Mouse (Mus musculus) midbrain, embryonic 11.5 days (tissue): ENCODE data around the gene 1700074P13Rik. TPM values are rescaled to one million over a fixed set of nuclear protein-coding genes. Genes with fewer than 3 reads are reported as not detected.

ENCODE experiments used
- ATAC-seq: fragments of 200-750 bp; cut with Nextera tagmentation; 2 replicates; pipeline ENCODE4 v1.8.0; 2017; ENCODE audit warnings: moderate TSS enrichment, moderate library complexity; ENCODE audit not compliant: low FRiP score
- DNase-seq: peaks from one replicate; pipeline ENCODE4 v3.0.0; 2015; ENCODE audit warnings: low spot score; ENCODE audit errors: missing footprints
- H3K27ac ChIP-seq: fragments of 300-500 bp; sonication (generic); 2 replicates; pipeline ENCODE4 v1.5.1; 2014; ENCODE audit warnings: low read depth, low read length
- H3K27me3 ChIP-seq: fragments of 300-500 bp; sonication (generic); 2 replicates; pipeline ENCODE4 v1.6.1; 2014; ENCODE audit warnings: mild to moderate bottlenecking, low read length, moderate library complexity, mixed read lengths; ENCODE audit not compliant: control insufficient read depth, insufficient read depth
- H3K36me3 ChIP-seq: fragments of 300-500 bp; sonication (generic); 2 replicates; pipeline ENCODE4 v1.6.1; 2014; ENCODE audit warnings: mild to moderate bottlenecking, low read length, moderate library complexity, mixed read lengths; ENCODE audit not compliant: control insufficient read depth, insufficient read depth
- H3K4me1 ChIP-seq: fragments of 300-500 bp; sonication (generic); 2 replicates; pipeline ENCODE4 v1.6.1; 2014; ENCODE audit warnings: low read length; ENCODE audit not compliant: control insufficient read depth, insufficient read depth
- H3K4me2 ChIP-seq: fragments of 300-500 bp; sonication (generic); 2 replicates; pipeline ENCODE4 v1.6.1; 2014; ENCODE audit warnings: mild to moderate bottlenecking, moderate library complexity
- H3K4me3 ChIP-seq: fragments of 300-500 bp; sonication (generic); 2 replicates; pipeline ENCODE4 v1.5.1; 2014; ENCODE audit warnings: low read depth, low read length
- H3K9ac ChIP-seq: fragments of 300-500 bp; sonication (generic); 2 replicates; pipeline ENCODE4 v1.6.1; 2014; ENCODE audit warnings: low read length
- H3K9me3 ChIP-seq: fragments of 300-500 bp; sonication (generic); 2 replicates; pipeline ENCODE4 v1.6.1; 2016; ENCODE audit warnings: low read length; ENCODE audit not compliant: control insufficient read depth
- WGBS: fragments of 180-500 bp; shearing (Covaris S2); extraction: QIAGEN DNeasy Blood & Tissue Kit; methylation state at CpG from one replicate; pipeline ENCODE4 v1.1.7; 2014; 5-methylcytosine and 5-hydroxymethylcytosine counted together
- polyA plus RNA-seq: library from polyadenylated mRNA; unstranded; fragments of >200 nt; fragmentation: Nextera tagmentation; extraction: Ambion mirVana; gene quantifications from 2 replicates; pipeline ENCODE4 v1.2.1, GENCODE M21; 2014

1700074P13Rik gene
- polyA plus RNA-seq, 1 experiment from 2014 or later: not detected

- Histone ChIP-seq H3K27ac (no peak overlapping the region), H3K4me3 (no peak overlapping the region), H3K4me2 (no peak overlapping the region), H3K27me3 (no peaks in the 10 kb centered on the region), H3K9ac (no peak overlapping the region), H3K9me3 (no peaks in the 10 kb centered on the region), H3K4me1 (no peaks in the 10 kb centered on the region), H3K36me3 (no peaks in the 10 kb centered on the region)
- no peak for ATAC-seq
- DNase-seq: no peak
- WGBS: 87% methylated on average over 1 of the region's 1 CpGs
These were observed 49.4 kb downstream of the 1700074P13Rik start for GRCm38 (mm10) chr6:40890973-40891372.

GRCm38 (mm10) chr6:40887394-40887793 lies 53.0 kb downstream of the 1700074P13Rik start, which contains the start of gene Moxd2:
Gene Moxd2 (minus strand): TSS chr6:40887494.
- H3K4me1 ChIP-seq: no peaks in the 10 kb centered on the region
- 90% methylated on average over 3 of the region's 3 CpGs for WGBS
- H3K9me3 ChIP-seq: no peaks in the 10 kb centered on the region
- H3K4me2 ChIP-seq: no peak within 1 kb of the TSS
- DNase-seq (no peak), ATAC-seq (no peak)
- no peak within 1 kb of the TSS for H3K4me3 ChIP-seq
- H3K9ac ChIP-seq: no peak within 1 kb of the TSS
- H3K27me3 ChIP-seq: no peaks in the 10 kb centered on the region
- H3K36me3 ChIP-seq: no peaks in the 10 kb centered on the region
- H3K27ac ChIP-seq: no peak within 1 kb of the TSS

Other genes starting within 250 kb of the 1700074P13Rik start
- gene Moxd2, start 53.1 kb downstream of the 1700074P13Rik start, polyA plus RNA-seq: not detected in 2 replicates
- gene Prss58, start 40.2 kb downstream of the 1700074P13Rik start, polyA plus RNA-seq: not detected in 2 replicates
- not detected in 2 replicates for gene Gm4744, start 11.3 kb upstream of the 1700074P13Rik start, polyA plus RNA-seq
- gene 1810009J06Rik, start 24.2 kb upstream of the 1700074P13Rik start, polyA plus RNA-seq: not detected in 2 replicates
- not detected in 2 replicates for gene Gm2663, start 58.9 kb upstream of the 1700074P13Rik start, polyA plus RNA-seq
- gene 2210010C04Rik, start 95.0 kb upstream of the 1700074P13Rik start, polyA plus RNA-seq: not detected in 2 replicates